In genomic region chr4:124624111-124624581, GRCm38 (mm10) we compare ENCODE assay signal across 12 mouse cellular contexts. TPM values are rescaled to one million over a fixed set of nuclear protein-coding genes. Genes with fewer than 3 reads are reported as not detected.
DNase-seq lines count a peak whose midpoint lies in the region; ATAC-seq and TF ChIP-seq lines count a peak whose summit lies in the region.
"Had no signal": no experiment of that assay in that cellular context is flagged by ENCODE, and none has a peak within 500 bp of the region (broad histone marks: within the 10 kb centered on the region; RNA-seq: fewer than 3 reads in every experiment).

No protein-coding gene starts in this region.

- no peak overlapping the region for H3K9ac ChIP-seq in hindbrain, embryonic 16.5 days (ENCODE audit: low read depth, low read length)
- no peak overlapping the region for H3K9ac ChIP-seq in midbrain, embryonic 15.5 days
- no peak overlapping the region for H3K9ac ChIP-seq in liver, embryonic 11.5 days (ENCODE audit: low read depth, low read length)
- no peak overlapping the region for H3K9ac ChIP-seq in intestine, postnatal 0 days (ENCODE audit: low read depth, low read length)

- H3K27me3 ChIP-seq in hindbrain, embryonic 16.5 days (replicated peaks; ENCODE audit: control insufficient read depth, insufficient read depth, low read length): peaks cover 10% of the 10 kb centered on the region; the same call in 1 of the 2 replicates
- no peaks in the 10 kb centered on the region for H3K27me3 ChIP-seq in midbrain, embryonic 15.5 days (replicated peaks)
- H3K27me3 ChIP-seq in liver, embryonic 11.5 days (replicated peaks; ENCODE audit: control insufficient read depth, insufficient read depth, low read length): no peaks in the 10 kb centered on the region; the same call in 1 of the 2 replicates
- no peaks in the 10 kb centered on the region for H3K27me3 ChIP-seq in intestine, postnatal 0 days (replicated peaks; ENCODE audit: control insufficient read depth, insufficient read depth, low read length)

- H3K27ac ChIP-seq in hindbrain, embryonic 16.5 days (ENCODE audit: low read depth, low read length): 0 out of 2 replicates have a peak overlapping the region, but pooled peaks have one; percentile 23
- 0 out of 2 replicates have a peak overlapping the region, but pooled peaks have one; percentile 31 for H3K27ac ChIP-seq in midbrain, embryonic 15.5 days
- no peak overlapping the region for H3K27ac ChIP-seq in liver, embryonic 11.5 days (ENCODE audit: low read depth, low read length)
- no peak overlapping the region for H3K27ac ChIP-seq in intestine, postnatal 0 days (ENCODE audit: low read depth, low read length)

- ATAC-seq in hindbrain, embryonic 16.5 days: peak; percentile 80
- 0 out of 2 replicates have a peak, but pooled peaks have one; percentile 27 for ATAC-seq in midbrain, embryonic 15.5 days (replicated peaks)
- no peak for ATAC-seq in liver, embryonic 11.5 days (replicated peaks; ENCODE audit: low FRiP score)
- no peak for ATAC-seq in intestine, postnatal 0 days

- H3K36me3 ChIP-seq in hindbrain, embryonic 16.5 days (ENCODE audit: control insufficient read depth, insufficient read depth, low read length): no peaks in the 10 kb centered on the region
- no peaks in the 10 kb centered on the region for H3K36me3 ChIP-seq in midbrain, embryonic 15.5 days (replicated peaks)
- no peaks in the 10 kb centered on the region for H3K36me3 ChIP-seq in liver, embryonic 11.5 days (ENCODE audit: control insufficient read depth, insufficient read depth, low read length)
- no peaks in the 10 kb centered on the region for H3K36me3 ChIP-seq in intestine, postnatal 0 days (ENCODE audit: control insufficient read depth, insufficient read depth)

- TF ChIP-seq CTCF in intestine, postnatal 0 days (IDR thresholded peaks at IDR 0.05; ENCODE audit: low read depth): no peak

- H3K4me3 ChIP-seq in hindbrain, embryonic 16.5 days (ENCODE audit: low read length): no peak overlapping the region
- H3K4me3 ChIP-seq in midbrain, embryonic 15.5 days: no peak overlapping the region
- H3K4me3 ChIP-seq in liver, embryonic 11.5 days (ENCODE audit: low read depth, low read length): no peak overlapping the region
- H3K4me3 ChIP-seq in intestine, postnatal 0 days (ENCODE audit: low read depth, low read length): no peak overlapping the region
- H3K4me3 ChIP-seq: megakaryocyte, embryonic 14.5 days had no signal

- peak; percentile 51 for DNase-seq in left cerebral cortex, adult 11 months (ENCODE audit: low spot score)
- no peak for DNase-seq in left cerebral cortex, adult 18-20 months (ENCODE audit: low spot score in 2 of 2)
- peak; percentile 13 to 14 for DNase-seq in cerebellum, postnatal 25 days
- DNase-seq in liver, embryonic 11.5 days (ENCODE audit: low spot score): no peak
- DNase-seq in embryo, embryonic 9.5 days (ENCODE audit: extremely low spot score): no peak

- H3K9me3 ChIP-seq in hindbrain, embryonic 16.5 days (ENCODE audit: control insufficient read depth, low read length): no peaks in the 10 kb centered on the region
- no peaks in the 10 kb centered on the region for H3K9me3 ChIP-seq in midbrain, embryonic 15.5 days
- no peaks in the 10 kb centered on the region for H3K9me3 ChIP-seq in liver, embryonic 11.5 days (ENCODE audit: control insufficient read depth, low read length)
- no peaks in the 10 kb centered on the region for H3K9me3 ChIP-seq in intestine, postnatal 0 days (ENCODE audit: control insufficient read depth)
- H3K9me3 ChIP-seq: megakaryocyte, embryonic 14.5 days had no signal

- H3K4me1 ChIP-seq in hindbrain, embryonic 16.5 days (ENCODE audit: control insufficient read depth, insufficient read depth, low read depth, low read length): peaks cover 14% of the 10 kb centered on the region
- H3K4me1 ChIP-seq in midbrain, embryonic 15.5 days: peaks cover 13% of the 10 kb centered on the region
- H3K4me1 ChIP-seq in liver, embryonic 11.5 days (replicated peaks; ENCODE audit: control insufficient read depth, insufficient read depth, low read length): no peaks in the 10 kb centered on the region
- no peaks in the 10 kb centered on the region for H3K4me1 ChIP-seq in intestine, postnatal 0 days (replicated peaks; ENCODE audit: control insufficient read depth, insufficient read depth, low read length)
- H3K4me1 ChIP-seq: megakaryocyte, embryonic 14.5 days had no signal

- no peak overlapping the region for H3K4me2 ChIP-seq in hindbrain, embryonic 16.5 days (ENCODE audit: low read length)
- no peak overlapping the region for H3K4me2 ChIP-seq in midbrain, embryonic 15.5 days
- no peak overlapping the region for H3K4me2 ChIP-seq in liver, embryonic 11.5 days
- H3K4me2 ChIP-seq in intestine, postnatal 0 days (replicated peaks; ENCODE audit: low read depth): no peak overlapping the region

- 34% methylated on average over 7 of the region's 7 CpGs for WGBS in hindbrain, embryonic 16.5 days
- 33% methylated on average over 7 of the region's 7 CpGs for WGBS in midbrain, embryonic 15.5 days
- 36% methylated on average over 7 of the region's 7 CpGs for WGBS in liver, embryonic 11.5 days
- 38% methylated on average over 7 of the region's 7 CpGs for WGBS in intestine, postnatal 0 days

RNA-seq across cellular contexts. Expression of gene 3100002H09Rik, which starts 13.5 kb away (rescaled TPM):
- under 1 TPM in 1 of 2 experiments, not detected in 1; 0.86 TPM for total RNA-seq in left cerebral cortex, adult 18-20 months (2021)
- 0.36 and 0.49 TPM in 2 replicates for polyA plus RNA-seq in hindbrain, embryonic 16.5 days (2015; fragmentation: Nextera tagmentation; extraction: Ambion mirVana)
- polyA plus RNA-seq in midbrain, embryonic 15.5 days (2015; fragmentation: Nextera tagmentation; extraction: Ambion mirVana): 0.98 and 1.3 TPM in 2 replicates
- polyA plus RNA-seq in liver, embryonic 11.5 days (2014; fragmentation: Nextera tagmentation; extraction: Ambion mirVana): not detected in 2 replicates
- polyA plus RNA-seq in intestine, postnatal 0 days (2015; fragmentation: Nextera tagmentation; extraction: Ambion mirVana): not detected in 2 replicates
- total RNA-seq: MEL had no signal
- polyA plus RNA-seq: gonadal fat pad, adult 2 months; spleen, adult 2 months had no signal

RNA-seq across cellular contexts. Expression of gene Pou3f1, which starts 32.5 kb away (rescaled TPM):
- total RNA-seq in left cerebral cortex, adult 18-20 months (2021): 10 to 100 TPM; 17.1 to 17.3 TPM
- polyA plus RNA-seq in hindbrain, embryonic 16.5 days (2015; fragmentation: Nextera tagmentation; extraction: Ambion mirVana): 3.0 and 6.7 TPM in 2 replicates
- 16.8 and 22.6 TPM in 2 replicates for polyA plus RNA-seq in midbrain, embryonic 15.5 days (2015; fragmentation: Nextera tagmentation; extraction: Ambion mirVana)
- 0.16 and 0.21 TPM in 2 replicates for polyA plus RNA-seq in liver, embryonic 11.5 days (2014; fragmentation: Nextera tagmentation; extraction: Ambion mirVana)
- 0.08 TPM in 1 of 2 replicates, not detected in the other for polyA plus RNA-seq in intestine, postnatal 0 days (2015; fragmentation: Nextera tagmentation; extraction: Ambion mirVana)
- total RNA-seq: MEL had no signal

Comparison
In these comparisons a context has a peak if more than half of its experiments do, and no peak if none do; other contexts are left out.
1. DNase-seq: peak in left cerebral cortex, adult 11 months (single experiment) and cerebellum, postnatal 25 days (2 of 2); none in left cerebral cortex, adult 18-20 months (0 of 2), liver, embryonic 11.5 days (single experiment) and embryo, embryonic 9.5 days (single experiment).
2. ATAC-seq: peak in hindbrain, embryonic 16.5 days (single experiment) and midbrain, embryonic 15.5 days (single experiment); none in liver, embryonic 11.5 days (single experiment) and intestine, postnatal 0 days (single experiment).
3. H3K27ac ChIP-seq: peak in hindbrain, embryonic 16.5 days (single experiment) and midbrain, embryonic 15.5 days (single experiment); none in liver, embryonic 11.5 days (single experiment) and intestine, postnatal 0 days (single experiment).